Mouse (Mus musculus) layer of hippocampus, postnatal 36 days (tissue): Measurements from ENCODE around the gene Prkd3. TPM values are rescaled to one million over a fixed set of nuclear protein-coding genes. Genes with fewer than 3 reads are reported as not detected.
A peak's percentile ranks its signal among the peaks of the same experiment; 100 is the strongest.

Experiments
- DNase-seq, 2 experiments: peaks; one replicate each; pipeline ENCODE4 v3.0.0; 2022
- total RNA-seq, 2 experiments: library from RNA; stranded (reverse); gene quantifications; 2 replicates each; pipeline ENCODE4 v1.2.3; 2021

Prkd3 gene
- total RNA-seq, 2 experiments from 2014 or later = 13.2 to 13.5 TPM

GRCm38 (mm10) chr17:78936466-78937228 lies 84.0 kb downstream of the Prkd3 start, which contains the start of the genes Cebpz and Ndufaf7:
Gene Cebpz (minus strand): TSS chr17:78937066.
Gene Ndufaf7 (plus strand): TSS chr17:78937136.
- peak; percentile 96 for DNase-seq

- DNase-seq = no peak
Measured at GRCm38 (mm10) chr17:78935857-78936256, 84.8 kb downstream of the Prkd3 start.

- no peak for DNase-seq
Measured at GRCm38 (mm10) chr17:78917696-78918095, 102.9 kb downstream of the Prkd3 start.

- DNase-seq = no peak
Measured at GRCm38 (mm10) chr17:78916899-78917298, 103.7 kb downstream of the Prkd3 start.

GRCm38 (mm10) chr17:78916369-78916813 lies 104.2 kb downstream of the Prkd3 start, which contains the start of gene Cebpzos:
Gene Cebpzos (plus strand): TSS chr17:78916500.
- peak; percentile 87 to 88 for DNase-seq

GRCm38 (mm10) chr17:78915772-78916171 lies 104.8 kb downstream of the Prkd3 start:
- no peak for DNase-seq

GRCm38 (mm10) chr17:78913921-78914320 lies 106.7 kb downstream of the Prkd3 start:
- DNase-seq = no peak

- peak in 1 of 2 experiments; percentile 7 for DNase-seq
Measured at GRCm38 (mm10) chr17:78912861-78913281, 107.7 kb downstream of the Prkd3 start.

- no peak for DNase-seq
Measured at GRCm38 (mm10) chr17:78909374-78909773, 111.2 kb downstream of the Prkd3 start.

GRCm38 (mm10) chr17:78906892-78907291 lies 113.7 kb downstream of the Prkd3 start, which contains the start of gene Sult6b1:
Gene Sult6b1 (minus strand): TSS chr17:78906992.
- no peak for DNase-seq

GRCm38 (mm10) chr17:78903158-78903557 lies 117.5 kb downstream of the Prkd3 start:
- no peak for DNase-seq

Other genes with a start within 250 kb of the Prkd3 start
- 10 to 100 TPM; 55.2 to 59.9 TPM for gene Heatr5b, start 185.5 kb downstream of the Prkd3 start, total RNA-seq
- gene Gpatch11, start 185.2 kb downstream of the Prkd3 start, total RNA-seq = 10 to 100 TPM; 39.9 to 41.8 TPM
- 1 to 10 TPM; 4.3 to 4.8 TPM for gene Eif2ak2, start 138.2 kb downstream of the Prkd3 start, total RNA-seq
- not detected for gene Sult6b1, start 113.8 kb downstream of the Prkd3 start, total RNA-seq
- 10 to 100 TPM; 26.8 to 27.6 TPM for gene Cebpzos, start 104.3 kb downstream of the Prkd3 start, total RNA-seq
- 10 to 100 TPM; 32.2 to 38.3 TPM for gene Cebpz, start 83.8 kb downstream of the Prkd3 start, total RNA-seq
- gene Ndufaf7, start 83.7 kb downstream of the Prkd3 start, total RNA-seq = 10 to 100 TPM; 51.9 to 61.6 TPM
- gene Qpct, start 31.1 kb upstream of the Prkd3 start, total RNA-seq = 10 to 100 TPM; 11.8 to 14.0 TPM